Mouse (Mus musculus): ENCODE data around the gene Kprp. TPM values are rescaled to one million over a fixed set of nuclear protein-coding genes. Genes with fewer than 3 reads are reported as not detected.

Kprp gene
- not detected in 2 replicates for polyA plus RNA-seq (2012; rRNA removed)

GRCm38 (mm10) chr3:92827108-92827507 lies at the start of gene Kprp:
Gene Kprp (minus strand): TSS chr3:92827247.

GRCm38 (mm10) chr3:92870116-92870515 lies 43.1 kb upstream of the Kprp start, which contains the start of gene 2310050C09Rik:
Gene 2310050C09Rik (minus strand): TSS chr3:92870216.

GRCm38 (mm10) chr3:92851186-92851585 lies 24.1 kb upstream of the Kprp start, which contains the start of gene Lce1l:
Gene Lce1l (minus strand): TSS chr3:92851286.

GRCm38 (mm10) chr3:92807791-92808190 lies 19.3 kb downstream of the Kprp start, which contains the start of gene Lce1k:
Gene Lce1k (minus strand): TSS chr3:92807891.

GRCm38 (mm10) chr3:92790414-92790813 lies 36.6 kb downstream of the Kprp start, which contains the start of gene Lce1j:
Gene Lce1j (minus strand): TSS chr3:92790514.

GRCm38 (mm10) chr3:92778799-92779198 lies 48.2 kb downstream of the Kprp start, which contains the start of gene Lce1i:
Gene Lce1i (minus strand): TSS chr3:92778899.

Other genes with a start within 250 kb of the Kprp start
- not detected in 2 replicates for gene Smcp, start 238.2 kb downstream of the Kprp start, polyA plus RNA-seq (2012; rRNA removed)
- gene 2210017I01Rik, start 219.8 kb downstream of the Kprp start, polyA plus RNA-seq (2012; rRNA removed) = not detected in 2 replicates
- gene Lce6a, start 205.6 kb downstream of the Kprp start, polyA plus RNA-seq (2012; rRNA removed) = not detected in 2 replicates
- gene Lce1a1, start 178.9 kb downstream of the Kprp start, polyA plus RNA-seq (2012; rRNA removed) = not detected in 2 replicates
- not detected in 2 replicates for gene Lce1b, start 170.3 kb downstream of the Kprp start, polyA plus RNA-seq (2012; rRNA removed)
- gene Lce1a2, start 156.9 kb downstream of the Kprp start, polyA plus RNA-seq (2012; rRNA removed) = not detected in 2 replicates
- gene Lce1c, start 148.0 kb downstream of the Kprp start, polyA plus RNA-seq (2012; rRNA removed) = not detected in 2 replicates
- gene Lce1d, start 140.0 kb downstream of the Kprp start, polyA plus RNA-seq (2012; rRNA removed) = not detected in 2 replicates
- not detected in 2 replicates for gene Lce1e, start 118.2 kb downstream of the Kprp start, polyA plus RNA-seq (2012; rRNA removed)
- gene Lce1f, start 106.9 kb downstream of the Kprp start, polyA plus RNA-seq (2012; rRNA removed) = not detected in 2 replicates
- gene Gm38119, start 88.2 kb downstream of the Kprp start, polyA plus RNA-seq (2012; rRNA removed) = not detected in 2 replicates
- gene Lce1g, start 74.9 kb downstream of the Kprp start, polyA plus RNA-seq (2012; rRNA removed) = not detected in 2 replicates
- gene Lce1h, start 62.2 kb downstream of the Kprp start, polyA plus RNA-seq (2012; rRNA removed) = not detected in 2 replicates
- not detected in 2 replicates for gene Lce1i, start 48.3 kb downstream of the Kprp start, polyA plus RNA-seq (2012; rRNA removed)
- not detected in 2 replicates for gene Lce1j, start 36.7 kb downstream of the Kprp start, polyA plus RNA-seq (2012; rRNA removed)
- gene Lce1k, start 19.4 kb downstream of the Kprp start, polyA plus RNA-seq (2012; rRNA removed) = not detected in 2 replicates
- gene Lce1l, start 24.0 kb upstream of the Kprp start, polyA plus RNA-seq (2012; rRNA removed) = not detected in 2 replicates
- gene 2310050C09Rik, start 43.0 kb upstream of the Kprp start, polyA plus RNA-seq (2012; rRNA removed) = not detected in 2 replicates
- not detected in 2 replicates for gene Lce3a, start 99.0 kb upstream of the Kprp start, polyA plus RNA-seq (2012; rRNA removed)
- gene Lce3b, start 105.7 kb upstream of the Kprp start, polyA plus RNA-seq (2012; rRNA removed) = not detected in 2 replicates
- not detected in 2 replicates for gene Lce3c, start 117.2 kb upstream of the Kprp start, polyA plus RNA-seq (2012; rRNA removed)
- not detected in 2 replicates for gene Lce3d, start 130.1 kb upstream of the Kprp start, polyA plus RNA-seq (2012; rRNA removed)
- not detected in 2 replicates for gene Lce3e, start 139.8 kb upstream of the Kprp start, polyA plus RNA-seq (2012; rRNA removed)
- not detected in 2 replicates for gene Lce3f, start 165.0 kb upstream of the Kprp start, polyA plus RNA-seq (2012; rRNA removed)
- gene Crct1, start 188.4 kb upstream of the Kprp start, polyA plus RNA-seq (2012; rRNA removed) = not detected in 2 replicates
- not detected in 2 replicates for gene Lce1m, start 191.8 kb upstream of the Kprp start, polyA plus RNA-seq (2012; rRNA removed)
- not detected in 2 replicates for gene Gm4858, start 241.6 kb upstream of the Kprp start, polyA plus RNA-seq (2012; rRNA removed)

All from colon, adult 2 months (tissue).